Mouse (Mus musculus) C2C12 (cell line): Measurements from ENCODE around the gene Atp6v0a4.

Experiments used
- CTCF ChIP-seq: IDR thresholded peaks from one replicate; pipeline ENCODE4 v1.5.1; 2011; ENCODE audit not compliant: control insufficient read depth, insufficient read depth, insufficient read length
- MAX ChIP-seq: IDR thresholded peaks from one replicate; pipeline ENCODE4 v1.6.1; 2011; ENCODE audit warnings: mild to moderate bottlenecking, control low read depth
- MYOD1 ChIP-seq: IDR thresholded peaks from one replicate; pipeline ENCODE4 v1.6.1; 2011; ENCODE audit warnings: low read depth; ENCODE audit not compliant: control insufficient read depth, insufficient read length
- MYOG ChIP-seq: IDR thresholded peaks from one replicate; pipeline ENCODE4 v1.6.1; 2011; ENCODE audit not compliant: control insufficient read depth, insufficient read length; ENCODE audit errors: extremely low read depth
- USF1 ChIP-seq: IDR thresholded peaks from one replicate; pipeline ENCODE4 v1.6.1; 2011; ENCODE audit warnings: low read depth, mild to moderate bottlenecking, control low read depth, moderate library complexity

GRCm38 (mm10) chr6:38148626-38149025 is 24.2 kb upstream of the Atp6v0a4 start:
- TF ChIP-seq USF1 (no peak), CTCF (no peak), MYOD1 (no peak), MYOG (no peak), MAX (no peak)
